Mouse (Mus musculus): ENCODE results near the gene Zfp217. TPM values are rescaled to one million over a fixed set of nuclear protein-coding genes. Genes with fewer than 3 reads are reported as not detected.

The Zfp217 gene
- total RNA-seq, 4 experiments from 2014 or later, result 23.0 to 38.9 (median 32.6) TPM

- no peak for DNase-seq
These were observed 11.1 kb upstream of the Zfp217 start for GRCm38 (mm10) chr2:170158987-170159386.

DNA sequence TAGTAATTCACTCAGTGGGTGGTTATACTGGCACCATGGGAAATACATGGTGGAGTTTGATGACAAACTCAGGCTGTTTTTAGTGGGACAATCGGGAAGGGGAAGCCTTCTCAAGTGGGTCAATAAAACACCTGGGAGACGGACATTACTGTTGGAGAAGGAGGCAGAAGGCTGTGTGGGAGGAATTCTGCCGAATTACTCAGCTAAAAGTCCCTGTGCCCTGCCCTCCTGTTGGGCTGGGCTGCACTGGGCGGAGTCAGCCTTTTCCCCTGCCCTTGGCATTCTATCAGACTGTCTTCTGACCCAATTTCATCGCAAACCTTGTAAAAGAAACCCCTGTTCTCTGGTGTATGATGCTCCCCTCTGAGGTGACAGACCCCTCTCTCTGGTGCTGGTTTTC lies 10.3 kb upstream of the Zfp217 start:
- DNase-seq, result peak; percentile 68

DNA sequence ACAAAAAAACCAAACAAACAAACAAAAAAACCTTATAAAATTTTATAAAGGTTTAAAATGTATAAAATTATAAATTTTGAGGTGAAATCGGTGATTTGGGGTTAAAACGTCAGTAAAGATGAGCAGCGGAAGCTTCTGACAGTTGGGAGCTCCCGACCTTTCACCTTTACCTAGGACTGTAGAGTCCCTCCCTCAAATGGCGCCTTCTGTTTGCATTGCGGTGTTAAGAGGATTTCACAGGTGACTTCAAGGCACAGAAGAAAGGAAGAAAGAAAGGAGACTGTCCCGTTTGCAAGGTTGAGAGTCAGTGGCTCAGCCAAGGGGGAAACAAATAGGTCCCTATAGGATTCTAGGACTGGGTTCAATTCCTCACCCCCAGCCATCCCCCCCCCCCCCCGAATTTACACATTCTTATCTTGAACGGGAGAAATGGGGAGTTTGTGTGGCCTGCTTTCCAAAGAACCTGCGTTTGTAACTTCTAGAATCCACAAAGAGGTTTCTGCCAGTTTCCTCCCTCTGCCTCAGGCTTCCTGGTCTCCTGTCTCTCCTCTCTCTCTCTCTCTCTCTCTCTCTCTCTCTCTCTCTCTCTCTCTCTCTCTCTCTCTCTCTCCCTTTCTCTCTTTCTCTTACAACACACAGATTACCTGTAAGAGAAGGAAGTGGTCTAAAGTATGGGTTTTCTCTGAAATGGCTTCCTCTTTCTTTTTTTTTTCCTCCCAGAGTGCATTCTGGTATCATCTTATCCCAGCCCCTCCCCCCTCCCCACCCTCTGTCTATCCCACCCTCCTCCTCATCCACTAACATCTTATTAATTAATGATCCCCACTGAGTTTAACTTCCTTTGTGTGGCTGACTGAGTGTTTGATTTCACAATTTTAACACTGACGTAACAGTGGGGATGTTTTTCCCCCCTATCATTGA lies 9.6 kb upstream of the Zfp217 start:
- no peak for DNase-seq

GRCm38 (mm10) chr2:170155089-170155740 lies 7.3 kb upstream of the Zfp217 start:
- DNase-seq, result peak; percentile 68

GRCm38 (mm10) chr2:170154738-170155088 lies 6.8 kb upstream of the Zfp217 start:
- DNase-seq, result no peak

- DNase-seq, result no peak
These were observed 6.4 kb upstream of the Zfp217 start for GRCm38 (mm10) chr2:170154301-170154721.

DNA sequence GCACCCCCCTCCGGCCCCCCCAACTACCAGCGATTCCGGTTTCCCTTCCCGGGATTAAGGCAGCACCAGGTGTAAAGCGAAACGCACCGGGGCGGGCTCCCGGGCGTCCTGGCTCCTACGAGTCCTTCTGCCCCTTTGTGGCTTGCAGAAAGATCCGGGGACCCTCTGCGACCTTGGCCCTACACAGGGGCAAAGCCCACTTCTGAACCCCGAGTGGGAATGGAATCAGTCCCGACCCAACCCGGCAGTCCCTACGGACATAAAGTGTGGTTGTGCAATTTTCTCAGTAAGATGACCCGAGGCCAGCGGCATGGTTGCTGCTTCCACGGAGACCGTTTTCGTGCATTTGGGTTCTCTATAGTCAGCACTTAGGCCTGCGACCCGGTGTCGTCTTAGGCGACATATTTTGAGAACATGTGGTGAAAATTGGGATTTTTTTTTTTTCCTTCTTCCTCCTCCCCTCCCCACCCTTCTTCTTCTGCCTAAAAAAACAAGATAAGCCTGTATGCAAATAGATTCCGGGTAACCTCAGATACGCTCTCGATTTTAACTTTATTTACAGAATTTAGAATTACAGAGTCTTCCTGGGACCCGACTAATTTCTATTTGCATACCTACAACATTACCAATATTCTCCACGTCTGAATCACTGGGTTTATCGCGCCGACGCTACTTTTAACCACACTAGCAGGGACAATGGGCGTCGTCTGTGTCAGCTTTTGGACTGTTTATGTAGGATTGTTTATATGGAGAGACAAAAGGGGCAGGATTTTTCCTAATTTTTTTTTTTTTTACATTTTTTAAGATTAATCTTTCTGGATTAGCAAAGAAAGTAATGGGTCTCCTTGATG lies 5.7 kb upstream of the Zfp217 start:
- peak; percentile 55 for DNase-seq

GRCm38 (mm10) chr2:170152856-170153255 lies 5.0 kb upstream of the Zfp217 start:
- DNase-seq, result no peak

DNA sequence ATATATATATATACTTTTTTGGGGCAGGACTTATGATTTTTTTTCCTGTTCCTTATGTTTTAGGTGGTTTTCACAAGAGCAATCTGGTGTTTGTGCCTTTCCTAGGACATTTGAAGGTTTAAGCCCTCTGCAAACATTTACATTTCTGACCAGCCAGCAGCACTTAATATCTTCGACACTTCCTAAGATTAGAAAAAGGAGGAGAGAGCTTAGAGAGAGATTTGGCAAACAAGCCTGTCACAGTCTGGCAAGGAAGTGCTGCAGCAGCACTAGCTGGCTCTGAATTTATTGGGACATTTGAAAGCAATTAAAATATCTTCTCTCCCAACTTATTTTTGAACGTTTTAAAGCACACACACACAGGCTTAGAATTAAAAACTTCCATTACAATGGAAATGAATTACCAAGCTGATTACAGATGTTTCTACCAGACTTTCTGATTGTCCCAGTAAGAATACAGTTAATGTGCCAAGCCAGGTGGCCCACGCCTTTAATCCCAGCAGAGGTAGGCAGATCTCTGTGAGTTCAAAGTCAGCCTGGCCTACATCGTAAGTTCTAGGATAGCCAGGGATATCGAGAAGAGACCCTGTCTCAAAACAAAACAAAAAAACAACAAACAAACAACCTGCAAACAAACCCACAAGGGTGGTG lies 4.3 kb upstream of the Zfp217 start:
- DNase-seq, result no peak

DNA sequence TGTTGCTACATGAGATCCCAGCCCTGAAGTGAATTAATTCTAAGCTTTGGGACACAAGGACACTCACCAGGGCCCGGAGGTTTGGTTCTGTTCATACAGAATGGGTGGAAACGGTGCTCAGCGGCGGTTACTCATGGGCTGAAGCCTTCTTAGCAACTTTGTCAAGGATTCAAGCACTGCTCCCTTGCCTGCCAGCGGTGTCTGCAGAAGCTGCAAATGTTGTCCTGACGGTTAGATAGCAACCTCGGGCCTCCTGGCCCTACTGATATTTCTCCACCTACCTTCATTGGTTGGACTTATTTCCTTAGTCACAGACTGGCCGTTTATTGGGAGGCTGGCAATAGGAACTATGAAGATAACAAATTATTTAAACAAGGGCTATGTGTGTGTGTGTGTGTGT lies 3.6 kb upstream of the Zfp217 start:
- no peak for DNase-seq

DNA sequence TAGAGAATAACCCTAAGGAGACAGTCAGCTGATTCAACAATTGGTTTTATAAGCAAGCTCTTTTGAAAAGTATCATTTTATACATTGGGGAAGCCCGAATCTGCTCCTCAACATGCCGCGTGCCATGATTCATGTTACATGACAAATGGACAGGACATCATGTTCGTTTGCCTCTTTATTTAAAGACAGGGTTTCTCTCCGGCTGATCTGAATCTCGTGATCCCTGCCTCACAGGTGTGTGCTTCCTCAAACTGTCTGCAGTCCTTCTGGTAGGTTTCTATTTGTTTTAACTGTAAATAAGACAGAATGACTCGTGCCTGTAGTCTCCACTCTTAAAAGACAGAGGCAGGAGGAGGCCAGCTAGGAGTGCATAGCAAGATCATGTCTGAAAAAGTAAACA lies 925 bp upstream of the Zfp217 start:
- DNase-seq, result no peak

GRCm38 (mm10) chr2:170147170-170147569 lies 733 bp downstream of the Zfp217 start:
- no peak for DNase-seq

GRCm38 (mm10) chr2:170144343-170144742 lies 3.6 kb downstream of the Zfp217 start:
- no peak for DNase-seq

DNA sequence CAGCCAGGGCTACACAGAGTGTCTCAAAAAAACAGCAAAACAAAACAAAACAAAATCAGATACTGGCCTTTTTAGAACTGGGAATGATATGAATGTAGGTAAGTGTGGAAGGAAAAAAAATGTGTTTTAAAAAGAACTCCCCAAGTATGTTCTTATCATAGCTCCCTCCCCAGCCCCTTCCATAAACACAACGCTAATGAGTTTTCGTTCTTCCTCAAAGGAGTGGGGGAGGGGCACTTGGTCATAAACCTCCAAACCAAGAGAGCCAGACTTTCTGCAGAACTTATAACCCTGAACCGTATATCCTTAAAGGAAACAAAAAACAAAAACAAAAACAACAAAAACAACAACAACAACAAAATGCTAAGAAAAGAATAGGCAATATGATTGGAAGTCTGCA lies 4.0 kb downstream of the Zfp217 start:
- DNase-seq, result no peak

DNA sequence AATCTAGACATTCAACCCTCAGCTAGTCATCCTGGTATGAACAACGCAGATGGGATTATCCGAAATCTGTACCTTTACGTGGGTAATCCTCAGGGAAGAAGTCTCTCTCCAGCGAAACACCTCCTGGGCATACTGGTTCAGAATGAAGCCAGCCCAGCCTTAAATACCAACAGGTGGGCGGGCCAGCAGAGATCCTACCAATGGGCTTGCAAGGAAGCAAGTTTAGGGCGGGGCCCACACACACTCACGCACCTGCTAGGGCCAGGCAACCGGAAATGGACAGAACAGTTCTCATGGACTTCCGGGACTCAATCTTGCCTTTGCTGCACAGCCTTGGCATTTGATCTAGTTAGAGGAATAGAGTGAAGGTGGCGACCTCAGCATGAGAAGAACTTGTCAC lies 5.4 kb downstream of the Zfp217 start:
- no peak for DNase-seq

DNA sequence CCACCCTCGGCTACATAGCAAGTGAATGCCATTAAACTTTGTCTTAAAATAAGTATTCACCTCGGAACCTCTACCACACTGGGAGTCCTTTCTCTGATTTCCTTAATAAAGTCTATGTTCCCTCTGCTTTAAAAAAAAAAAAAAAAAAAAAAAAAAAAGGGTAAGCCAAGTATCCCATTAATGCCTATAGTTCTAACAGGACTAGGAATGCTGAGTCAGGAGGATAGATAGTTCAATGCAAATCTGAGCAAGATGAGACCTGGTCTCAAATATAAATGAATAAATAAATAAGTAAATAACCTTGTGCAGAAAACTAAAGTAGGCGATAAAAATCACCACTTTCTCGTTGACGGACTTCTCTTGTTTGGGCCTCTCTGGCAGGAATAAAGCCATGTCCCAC lies 6.4 kb downstream of the Zfp217 start:
- DNase-seq, result no peak

- DNase-seq, result no peak
These were observed 8.4 kb downstream of the Zfp217 start for GRCm38 (mm10) chr2:170139411-170140046.

- DNase-seq, result no peak
These were observed 11.0 kb downstream of the Zfp217 start for GRCm38 (mm10) chr2:170136928-170137327.

DNA sequence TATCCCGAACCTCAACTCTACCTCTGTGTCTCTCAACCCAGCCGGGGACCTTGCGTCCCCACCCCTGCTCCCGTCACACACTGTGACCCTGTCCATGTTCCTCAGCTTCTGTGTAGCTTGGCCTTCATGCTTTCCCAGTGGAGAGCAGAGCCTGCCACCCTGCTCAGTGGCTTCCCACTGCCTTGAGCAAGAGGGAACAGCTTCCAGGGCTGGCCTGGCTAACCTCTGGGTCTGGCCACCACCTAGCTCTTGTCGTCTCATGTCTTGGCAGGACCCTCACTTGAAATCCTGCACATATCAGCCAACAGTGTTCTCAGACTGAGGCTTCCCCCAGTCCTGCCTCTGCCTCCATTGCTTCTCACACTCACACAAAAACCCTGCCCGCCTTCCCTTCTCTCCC lies 12.1 kb downstream of the Zfp217 start:
- no peak for DNase-seq

DNA sequence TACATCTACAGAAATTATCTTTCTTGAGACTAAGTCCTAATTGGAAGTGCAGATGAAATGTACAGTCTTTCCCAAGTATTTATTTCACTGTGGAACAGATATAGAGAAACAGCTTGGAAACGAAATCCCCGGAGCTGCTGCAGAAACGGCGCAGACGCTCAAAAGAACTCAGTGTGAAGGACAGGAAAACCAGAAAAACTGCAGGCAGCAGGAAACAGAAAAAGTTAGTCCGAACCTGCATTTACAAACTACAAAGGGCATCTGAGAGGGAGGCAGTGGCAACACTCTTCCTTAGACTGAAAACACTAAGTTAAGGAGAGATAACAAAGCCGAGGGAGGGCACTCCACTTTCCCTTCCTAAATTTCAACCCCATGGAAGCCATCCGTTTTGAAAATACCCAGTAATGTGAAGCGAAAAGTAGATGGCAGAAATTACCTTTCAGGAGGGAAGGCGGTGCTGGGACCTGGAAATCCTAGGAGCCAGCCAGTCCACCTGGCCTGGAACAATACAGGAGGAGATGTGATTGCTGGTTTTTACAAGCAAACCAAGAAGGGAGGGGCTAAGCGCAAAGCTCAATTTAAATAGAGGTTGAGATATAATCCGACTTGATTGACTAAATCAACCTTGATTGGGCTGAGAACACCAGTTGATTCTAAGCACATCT lies 13.7 kb downstream of the Zfp217 start:
- DNase-seq, result no peak

GRCm38 (mm10) chr2:170133093-170133731 lies 14.7 kb downstream of the Zfp217 start:
- peak; percentile 83 for DNase-seq
